14 mouse cellular contexts compared by ENCODE assay signal in genomic region chr14:25244841-25245240, GRCm38 (mm10).
"Had no signal": no experiment of that assay in that cellular context is flagged by ENCODE, and none has a peak within 500 bp of the region (broad histone marks: within the 10 kb centered on the region; RNA-seq: fewer than 3 reads in every experiment).

No protein-coding gene starts in this region.

- H3K9me3 ChIP-seq: liver, embryonic 15.5 days; midbrain, embryonic 10.5 days; stomach, embryonic 15.5 days had no signal

- ATAC-seq: midbrain, embryonic 16.5 days had no signal

- H3K27me3 ChIP-seq: liver, embryonic 15.5 days; stomach, embryonic 15.5 days had no signal

- DNase-seq: kidney, postnatal 10 days; kidney, postnatal 4 days; left cerebral cortex, postnatal 4 days; lung, embryonic 14.5 days; lung, postnatal 10 days; lung, postnatal 4 days; spleen, adult 18-20 months; thymus, adult 2 months; thymus, postnatal 25 days had no signal

- H3K4me1 ChIP-seq: liver, embryonic 15.5 days had no signal

- H3K27ac ChIP-seq: liver, embryonic 15.5 days; midbrain, embryonic 10.5 days; stomach, embryonic 15.5 days had no signal

- H3K4me2 ChIP-seq: liver, embryonic 11.5 days; liver, embryonic 15.5 days; lung, embryonic 14.5 days; stomach, embryonic 15.5 days had no signal

- H3K36me3 ChIP-seq: liver, embryonic 15.5 days; midbrain, embryonic 10.5 days; stomach, embryonic 15.5 days had no signal

- H3K4me3 ChIP-seq: liver, embryonic 15.5 days; midbrain, embryonic 10.5 days; stomach, embryonic 15.5 days had no signal

- H3K9ac ChIP-seq: liver, embryonic 15.5 days; lung, embryonic 14.5 days; stomach, embryonic 15.5 days had no signal
